Mouse (Mus musculus) urinary bladder, postnatal 10 days (tissue): ENCODE results near the gene Cflar.
"Not testable (repeated sequence)": the region's sequence is repeated elsewhere in the genome, so short reads cannot be mapped to it uniquely, and the experiment has no call there.

ENCODE experiments used
- DNase-seq: peaks from one replicate; pipeline ENCODE4 v3.0.0; 2022; ENCODE audit warnings: low spot score

Cflar gene

DNA sequence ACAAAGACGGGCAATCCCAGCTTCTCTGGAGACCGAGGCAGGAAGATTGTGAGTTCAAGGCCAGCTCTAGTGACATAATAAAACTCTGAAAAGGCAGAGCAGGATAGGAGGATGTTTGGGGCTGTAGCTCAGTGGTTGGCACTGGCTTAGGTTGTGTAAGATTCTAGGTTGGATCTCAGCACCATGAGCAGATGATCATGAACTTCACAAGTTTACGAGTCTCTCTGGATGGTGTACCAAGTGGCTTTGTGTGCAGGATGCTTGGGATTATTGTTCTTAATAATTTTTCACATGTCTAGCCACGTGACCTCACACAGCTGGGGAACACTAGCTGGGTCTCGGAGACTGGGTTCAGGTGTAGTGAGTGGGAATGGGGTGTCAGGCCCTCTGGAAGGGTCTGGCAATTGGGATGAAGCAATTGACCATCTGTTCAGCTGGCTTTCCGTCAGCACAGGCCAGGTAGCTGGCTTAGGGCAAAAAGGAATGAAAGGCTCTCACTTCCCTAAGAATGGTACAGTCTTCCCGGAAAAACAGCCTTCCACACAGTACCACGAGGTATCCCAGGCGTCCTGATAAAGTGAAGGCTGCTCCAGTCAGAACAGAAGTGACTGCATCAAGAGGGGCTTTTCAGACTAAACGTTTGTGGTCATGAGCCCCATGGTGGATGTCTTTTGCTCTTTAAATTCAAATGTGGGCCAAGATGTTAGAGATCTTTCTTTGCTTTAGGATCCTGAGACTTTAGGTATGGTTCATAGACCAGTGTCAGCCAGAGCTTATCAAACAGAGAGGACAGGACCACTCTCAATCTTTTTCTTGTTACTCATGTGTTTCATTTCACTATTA lies 16.7 kb downstream of the Cflar start:
- no peak for DNase-seq

DNA sequence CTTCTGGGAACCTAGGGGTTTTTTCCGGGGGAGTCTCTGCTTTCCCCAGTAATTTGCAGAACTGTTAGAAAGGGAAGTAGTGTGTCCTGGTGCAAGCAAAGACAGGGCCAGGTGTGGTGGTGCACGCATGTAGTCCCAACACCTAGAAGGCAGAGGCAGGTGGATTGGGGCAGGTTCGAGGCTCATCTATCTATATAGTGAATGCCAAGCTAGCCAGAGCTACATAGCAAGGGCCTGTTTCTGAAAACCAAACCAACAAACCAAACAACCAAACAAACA lies 17.2 kb downstream of the Cflar start:
- no peak for DNase-seq

DNA sequence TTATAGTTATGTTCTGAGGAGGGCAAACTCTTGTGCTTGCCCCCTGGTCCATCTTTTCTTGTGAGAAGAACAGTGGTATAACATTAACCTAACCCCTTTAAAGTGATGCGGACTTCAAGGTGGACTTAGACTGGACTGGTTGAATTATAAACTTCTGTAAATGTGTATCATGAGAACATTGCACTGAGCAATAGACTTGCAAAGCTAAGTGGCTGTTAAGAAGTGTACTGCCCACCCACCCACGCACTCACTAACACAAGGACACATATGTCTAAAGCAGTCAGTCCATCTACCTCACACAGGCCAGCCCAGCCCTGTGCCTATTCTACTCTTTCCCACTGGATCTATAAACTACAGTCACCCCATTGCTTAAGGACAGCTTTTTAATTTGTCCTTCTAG lies 22.3 kb downstream of the Cflar start:
- DNase-seq: no peak

DNA sequence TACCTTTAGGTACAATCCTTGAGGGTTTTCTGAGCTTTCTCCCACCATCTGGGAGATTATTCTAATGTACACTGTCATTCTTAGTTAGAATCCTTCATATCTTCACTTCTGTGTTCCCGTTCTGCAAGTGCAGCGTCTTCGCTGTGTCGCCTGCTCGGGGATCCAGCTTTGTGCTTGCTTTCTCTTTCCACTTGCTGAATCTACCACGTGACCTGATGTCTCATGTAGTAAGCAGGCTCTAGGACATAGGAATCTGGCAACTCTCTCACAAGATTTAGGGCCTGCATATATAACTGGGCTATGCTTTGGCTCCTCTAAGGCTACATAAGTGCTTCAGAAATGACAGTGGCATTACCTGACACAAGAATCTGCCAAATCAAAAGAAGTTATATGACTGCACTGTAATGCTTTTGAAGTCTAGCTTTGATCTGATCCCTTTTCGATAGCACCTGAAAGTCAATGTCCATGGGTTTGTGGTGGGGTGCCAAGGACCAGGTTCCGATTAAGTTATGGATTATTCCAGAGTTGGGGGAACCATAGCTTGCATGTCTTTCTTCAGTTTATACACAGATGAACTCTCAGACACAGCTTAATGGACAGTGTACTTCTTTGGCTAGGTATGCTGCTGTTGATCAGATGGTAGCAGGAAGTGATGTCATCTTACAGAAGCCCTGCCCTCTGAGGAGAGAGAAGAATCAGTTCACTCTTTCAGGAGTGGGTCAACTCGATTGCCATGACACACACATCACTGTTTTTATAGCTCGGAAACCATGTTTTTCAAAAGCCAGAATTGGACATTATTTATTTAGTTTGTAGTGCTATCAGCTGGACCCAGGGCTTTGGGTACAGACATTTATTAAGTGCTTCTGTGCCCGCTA lies 23.0 kb downstream of the Cflar start:
- no peak for DNase-seq

DNA sequence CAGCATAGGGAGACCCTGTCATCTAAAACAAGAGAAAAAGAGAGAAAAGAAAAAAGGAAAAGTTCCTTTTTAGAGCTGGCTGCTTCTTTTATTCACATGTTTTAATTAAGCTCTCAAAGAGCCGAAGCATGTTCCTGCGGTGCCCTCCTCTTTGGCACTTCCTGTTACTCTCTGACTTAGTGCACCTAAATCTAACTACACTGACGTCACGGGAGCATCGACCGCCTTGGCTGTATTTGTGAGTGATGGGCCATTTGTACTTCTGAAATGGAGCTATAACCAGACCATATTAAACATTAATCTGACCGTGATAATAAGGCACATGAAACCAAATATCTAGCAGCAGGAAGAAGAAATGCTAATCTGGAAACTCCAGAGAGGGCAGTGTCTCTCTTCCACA lies 24.7 kb downstream of the Cflar start:
- DNase-seq: no peak

DNA sequence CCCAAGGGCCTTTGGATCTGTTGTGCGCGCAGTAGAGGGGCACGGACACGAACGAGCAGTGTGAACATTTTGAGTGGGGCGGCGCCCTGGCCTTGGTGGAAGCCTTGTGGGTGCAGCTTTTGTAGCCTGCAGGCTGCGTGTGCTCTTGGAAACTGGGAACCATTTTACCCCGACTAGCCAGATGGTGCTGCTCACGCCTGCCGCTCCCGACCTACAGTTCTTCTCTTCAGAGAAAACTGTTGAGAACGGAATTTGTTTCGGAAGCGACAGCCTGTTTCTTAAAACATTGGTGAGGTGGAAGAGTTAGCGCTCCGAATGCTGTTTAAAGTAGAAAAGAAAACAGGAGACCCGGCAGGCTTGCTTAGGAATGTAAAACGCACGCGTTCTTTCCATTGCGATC lies 25.7 kb downstream of the Cflar start:
- DNase-seq: no peak

DNA sequence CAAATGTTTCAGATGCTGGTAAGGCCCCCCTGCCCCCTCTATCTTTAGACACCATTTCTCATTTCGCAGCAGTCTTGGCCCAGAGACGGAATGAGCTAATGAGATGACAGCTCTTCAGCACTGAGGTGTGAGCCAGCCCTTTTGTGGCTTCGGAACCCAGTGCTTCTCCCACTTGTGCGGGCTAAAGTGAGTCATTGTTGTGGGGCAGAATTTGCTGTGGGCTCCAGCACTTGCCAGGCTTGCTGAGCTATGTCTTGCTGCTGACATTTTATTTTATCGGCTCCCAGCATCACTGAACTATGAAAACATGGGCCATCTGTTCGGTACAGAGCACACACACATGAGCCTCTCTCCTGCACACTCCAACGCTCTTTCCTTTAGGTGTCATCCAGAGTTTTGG lies 28.2 kb downstream of the Cflar start:
- no peak for DNase-seq

DNA sequence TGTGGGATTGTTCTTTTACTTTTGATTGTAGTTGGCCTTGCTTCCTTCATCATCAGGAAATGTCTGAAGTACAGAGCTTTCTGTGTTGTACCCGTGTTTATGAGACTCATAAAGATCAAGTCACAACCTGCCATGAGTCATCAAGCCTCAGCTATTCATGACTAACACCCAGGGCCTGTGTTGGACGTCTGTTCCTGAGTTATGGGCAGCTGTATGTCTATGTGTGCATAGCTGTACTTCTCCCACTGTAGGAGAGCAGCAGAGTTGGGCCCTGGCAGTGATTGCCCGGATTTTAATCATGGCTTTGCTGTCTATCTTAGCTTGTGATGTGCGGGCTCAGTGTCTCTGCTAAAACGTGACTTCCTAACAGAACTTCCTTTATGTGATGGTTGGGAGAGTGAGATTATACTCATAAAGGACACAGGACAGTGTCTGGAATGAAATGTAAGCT lies 31.3 kb downstream of the Cflar start:
- no peak for DNase-seq

DNA sequence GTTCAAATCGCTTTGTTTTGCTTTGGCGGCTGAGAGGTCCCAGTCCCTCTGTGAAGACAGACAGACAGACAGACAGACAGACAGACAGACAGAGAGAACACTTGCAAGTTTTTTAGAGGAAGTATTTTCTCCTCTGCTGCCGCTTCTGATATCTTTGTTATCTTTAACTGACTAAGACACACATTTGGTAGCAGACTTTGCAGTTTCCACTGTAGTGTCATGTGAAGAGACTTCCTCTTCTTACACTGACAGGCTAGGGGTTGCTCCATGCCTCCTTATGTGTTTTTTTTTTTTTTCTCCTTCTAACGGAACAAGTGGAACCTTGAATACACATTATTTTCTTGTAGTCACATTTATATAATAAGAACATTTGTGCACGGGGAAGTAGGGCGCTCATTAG lies 31.9 kb downstream of the Cflar start:
- no peak for DNase-seq

DNA sequence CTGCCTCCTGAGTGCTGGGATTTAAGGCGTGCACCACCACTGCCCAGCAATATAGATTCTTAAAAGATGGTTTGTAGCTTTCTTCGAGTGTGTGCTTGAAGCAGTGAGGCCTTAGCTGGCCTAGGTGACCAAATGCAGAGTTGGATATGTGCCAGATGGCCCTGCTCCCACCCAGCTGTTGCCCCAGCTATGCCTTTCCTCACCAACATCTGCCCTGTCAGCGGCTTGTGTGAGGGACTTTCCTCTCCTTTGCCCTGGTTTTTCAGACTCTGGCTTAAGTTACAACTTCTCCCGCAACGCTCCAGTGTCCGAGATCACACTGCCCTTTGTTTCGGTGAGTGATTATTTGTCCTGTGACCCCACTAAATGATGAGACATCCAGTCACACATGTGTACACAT lies 33.3 kb downstream of the Cflar start:
- no peak for DNase-seq

DNA sequence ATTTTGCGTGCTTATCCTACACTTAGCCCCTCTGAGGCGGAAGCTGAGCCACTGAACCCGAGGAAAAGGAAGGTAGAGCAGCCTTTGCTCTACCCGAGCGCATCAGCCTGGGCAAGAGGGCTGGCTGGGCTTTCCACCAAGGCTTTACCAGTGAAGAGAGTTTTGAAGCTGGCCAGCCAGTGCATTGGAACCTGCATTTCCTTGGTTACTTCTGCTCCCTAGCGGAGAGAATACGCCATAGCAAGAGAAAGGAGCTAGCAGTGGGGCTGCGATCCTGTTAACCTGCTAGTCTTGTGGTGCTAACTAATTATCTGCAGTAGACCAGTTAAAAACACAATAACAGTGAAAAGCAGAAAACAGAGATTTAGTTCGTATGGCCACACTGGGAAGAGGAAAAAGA lies 35.6 kb downstream of the Cflar start:
- DNase-seq: no peak

DNA sequence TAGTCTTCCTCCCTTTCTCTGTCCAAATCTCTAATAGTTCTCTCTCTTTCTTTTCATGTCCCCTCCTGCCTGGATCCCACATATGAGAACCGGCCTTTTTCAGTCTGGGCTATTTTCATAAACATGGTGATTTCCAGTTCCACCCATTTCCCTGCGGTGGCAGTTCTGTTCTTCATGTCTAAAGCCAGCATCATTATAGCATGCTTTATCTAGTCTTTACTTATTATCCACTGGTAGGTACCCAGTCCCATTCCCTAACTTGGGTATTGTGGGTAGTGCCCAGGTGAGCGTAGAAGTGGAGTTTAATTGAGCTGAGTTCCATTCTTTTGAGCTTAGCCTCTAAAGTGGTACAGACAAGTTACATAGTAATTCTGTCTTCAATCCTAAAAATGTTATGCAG lies 48.1 kb downstream of the Cflar start:
- no peak for DNase-seq

DNA sequence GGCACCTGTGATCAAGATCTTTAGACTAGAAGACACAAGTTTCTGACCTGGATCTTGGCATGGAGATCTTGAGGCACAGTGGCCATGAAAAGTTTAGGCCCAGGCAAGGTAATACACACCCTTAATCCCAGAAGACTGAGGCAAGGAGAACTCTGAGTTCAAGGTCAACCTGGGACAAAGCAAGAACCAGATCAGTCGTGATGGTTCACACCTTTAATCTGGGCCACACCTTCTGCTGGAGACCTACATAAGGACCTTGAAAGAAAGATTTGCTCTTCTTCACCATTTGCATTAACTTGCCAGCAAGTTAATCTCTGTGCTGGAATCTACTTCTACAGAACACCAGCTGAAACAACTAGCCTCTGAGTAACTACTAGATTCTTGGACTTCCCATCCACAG lies 49.3 kb downstream of the Cflar start:
- no peak for DNase-seq

DNA sequence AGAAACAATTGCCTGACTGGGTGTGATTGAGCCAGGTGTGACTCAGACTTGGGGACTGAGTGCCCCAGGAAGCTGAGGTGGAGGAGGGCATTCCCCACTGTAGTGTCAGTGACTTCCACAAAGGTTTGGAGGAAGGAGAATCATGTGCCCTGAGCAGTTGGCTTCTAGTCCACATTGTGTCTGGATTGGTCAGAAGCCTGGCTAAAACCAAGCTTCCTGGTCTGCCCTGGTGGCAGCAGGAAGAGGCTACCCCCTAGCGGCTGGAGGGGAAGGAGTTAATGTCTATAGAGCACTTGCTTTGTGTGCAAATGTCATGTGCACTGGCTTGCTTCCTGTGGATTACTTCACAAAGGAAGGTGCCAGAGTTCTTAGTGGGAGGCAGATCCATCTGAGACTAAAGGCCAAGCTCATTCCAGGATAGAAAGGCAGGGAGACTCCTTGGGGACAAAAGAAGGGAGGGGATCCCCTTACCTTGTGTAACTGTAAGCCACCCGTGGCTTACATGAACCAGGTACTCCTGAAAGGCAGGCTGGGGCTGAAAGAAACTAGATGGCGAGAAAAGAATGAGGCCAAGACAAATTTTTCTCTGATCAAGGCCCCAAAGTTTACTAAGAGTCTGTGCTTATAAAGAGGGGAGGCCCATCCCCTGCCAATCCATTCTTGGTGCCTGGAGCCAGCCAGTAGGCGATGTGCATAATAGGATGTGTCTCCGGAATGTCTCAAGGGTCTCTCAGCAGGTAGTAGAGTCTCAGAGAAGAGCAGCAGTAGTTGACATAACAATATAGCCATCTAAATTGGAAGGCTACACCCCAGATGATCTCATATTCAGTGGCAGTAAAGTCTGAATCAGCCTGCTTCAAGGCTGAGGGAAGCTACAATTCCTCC lies 50.3 kb downstream of the Cflar start:
- DNase-seq: not testable (repeated sequence)

DNA sequence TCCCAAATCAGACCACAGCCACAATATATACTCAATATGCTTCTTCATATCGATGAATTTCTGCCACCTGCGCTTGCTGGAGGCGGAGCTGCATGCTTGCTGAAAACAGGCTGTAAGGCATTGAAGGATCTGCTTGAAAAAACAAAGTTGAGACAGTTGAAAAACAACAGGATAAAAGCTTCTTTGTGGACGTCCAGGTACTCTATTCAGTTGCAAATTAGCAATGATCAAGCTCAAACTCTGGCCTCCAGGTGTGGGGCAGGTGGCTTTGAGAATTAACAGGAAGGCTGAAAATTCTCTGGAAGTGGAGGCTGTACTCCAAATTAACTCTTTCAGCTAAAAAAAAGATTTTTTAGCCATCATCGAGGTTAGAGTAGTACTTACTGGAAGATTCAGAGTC lies 51.3 kb downstream of the Cflar start:
- no peak for DNase-seq

DNA sequence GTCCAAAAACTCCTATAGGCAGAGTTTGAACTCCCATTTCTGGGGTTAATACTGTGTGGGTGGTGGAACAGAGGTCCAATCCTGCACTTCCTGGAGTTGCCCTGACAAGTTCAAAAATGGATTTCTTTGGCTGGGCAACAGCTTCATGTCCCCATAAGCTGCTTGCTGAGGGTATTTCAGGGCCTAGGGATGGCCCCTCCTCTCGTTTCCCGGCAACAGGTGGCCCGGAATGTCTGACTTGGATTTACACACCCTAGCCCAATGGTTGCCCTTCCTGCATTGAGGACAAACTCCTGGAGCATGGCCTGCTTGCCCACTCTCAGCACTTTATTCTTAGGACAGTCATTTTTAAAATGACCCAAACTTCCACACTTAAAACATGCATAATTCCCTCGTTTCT lies 55.1 kb downstream of the Cflar start:
- DNase-seq: not testable (repeated sequence)

DNA sequence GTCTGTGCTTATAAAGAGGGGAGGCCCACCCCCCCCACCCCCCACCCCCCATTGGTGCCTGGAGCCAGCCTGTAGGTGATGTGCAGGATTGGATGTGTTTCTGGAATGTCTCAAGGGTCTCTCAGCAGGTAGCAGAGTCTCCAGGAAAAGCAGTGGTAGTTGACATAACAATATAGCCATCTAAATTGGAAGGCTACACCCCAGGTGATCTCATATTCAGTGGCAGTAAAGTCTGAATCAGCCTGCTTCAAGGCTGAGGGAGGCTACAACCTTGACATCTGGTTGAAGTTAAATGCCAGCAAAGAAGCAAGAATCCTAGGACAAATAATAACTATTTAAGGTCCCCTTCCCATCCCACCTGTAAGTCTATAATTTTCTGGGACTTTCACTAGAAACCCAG lies 57.8 kb downstream of the Cflar start:
- no peak for DNase-seq

DNA sequence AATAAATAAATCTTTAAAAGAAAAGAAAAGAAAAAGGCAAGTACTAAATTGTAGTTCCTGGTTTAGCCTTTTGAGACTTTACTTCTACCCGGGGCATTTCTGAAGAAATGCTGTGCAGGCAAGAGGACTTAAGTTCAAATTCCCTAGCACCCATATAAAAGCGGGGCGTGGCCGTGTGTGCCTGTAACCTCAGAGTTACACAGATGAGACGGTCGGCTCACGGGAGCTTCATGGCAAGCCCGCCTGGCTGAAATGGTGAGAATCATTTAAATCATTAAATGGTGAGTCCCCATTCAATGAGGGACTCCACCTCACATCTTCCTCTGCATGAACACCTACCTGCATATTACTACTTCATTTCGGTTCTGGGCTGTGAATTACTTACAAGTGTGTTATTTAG lies 58.4 kb downstream of the Cflar start:
- no peak for DNase-seq

DNA sequence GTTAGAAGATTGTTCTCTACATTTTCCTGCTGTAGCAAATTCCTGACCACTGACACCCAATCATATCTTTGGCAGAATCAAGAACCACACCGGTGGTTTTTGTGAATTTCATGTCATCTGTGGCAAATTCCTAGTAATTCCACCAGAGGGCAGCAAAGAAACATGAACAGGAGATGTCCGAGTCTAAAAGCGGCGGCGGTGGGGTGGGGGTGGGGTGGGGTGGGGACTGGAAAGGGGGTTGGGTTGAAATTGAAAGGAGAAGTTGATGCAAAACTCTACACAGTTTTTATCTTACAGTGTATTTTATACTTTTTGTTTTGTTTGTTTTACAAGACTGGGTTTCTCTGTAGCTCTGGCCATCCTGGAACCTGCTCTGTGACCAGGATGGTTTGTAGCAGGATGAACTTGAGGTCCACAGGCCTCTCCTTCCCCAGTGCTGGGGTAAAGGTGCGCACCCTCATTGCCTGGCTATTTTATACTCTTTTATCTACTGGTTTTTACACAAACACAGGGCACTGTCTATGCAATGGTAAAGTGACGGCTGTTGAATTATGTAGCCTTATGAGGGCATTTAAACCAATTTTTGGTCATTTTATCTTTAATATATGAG lies 58.9 kb downstream of the Cflar start:
- DNase-seq: no peak

DNA sequence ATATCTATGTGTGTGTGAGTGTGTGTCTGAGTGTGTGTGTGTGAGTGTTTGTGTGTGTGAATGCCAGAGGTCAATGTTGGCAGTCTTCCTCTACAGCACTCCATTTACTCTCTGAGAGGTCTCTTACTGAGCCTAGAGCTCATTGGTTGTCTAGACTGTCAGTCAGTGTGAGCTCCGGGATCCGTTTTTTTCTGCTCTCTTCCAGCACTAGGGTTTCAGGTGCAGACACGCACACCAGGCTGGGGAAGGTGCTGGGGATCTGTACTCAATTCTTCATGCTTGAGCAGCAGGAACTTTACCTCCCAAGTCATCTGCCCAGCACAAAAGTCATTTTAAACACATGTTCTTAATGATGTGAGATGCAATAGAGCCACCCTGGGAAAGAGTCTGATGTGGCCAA lies 60.8 kb downstream of the Cflar start:
- DNase-seq: no peak

DNA sequence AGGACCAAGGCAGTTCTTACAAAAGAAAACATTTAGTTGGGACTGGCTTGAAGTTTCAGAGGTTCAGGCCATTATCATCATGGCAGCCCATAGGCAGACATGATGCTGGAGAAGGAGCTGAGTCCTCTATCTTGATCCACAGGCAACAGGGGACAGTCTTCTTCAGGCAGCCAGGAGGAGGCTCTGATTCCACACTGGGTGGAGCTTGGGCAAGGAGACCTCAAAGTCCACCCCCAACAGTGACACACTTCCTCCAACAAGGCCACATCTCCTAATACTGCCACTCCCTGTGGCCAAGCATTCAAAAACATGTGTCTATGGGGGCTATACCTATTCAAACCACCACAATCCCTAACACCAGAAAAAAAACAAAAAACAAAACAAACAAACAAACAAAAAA lies 62.0 kb downstream of the Cflar start:
- no peak for DNase-seq

DNA sequence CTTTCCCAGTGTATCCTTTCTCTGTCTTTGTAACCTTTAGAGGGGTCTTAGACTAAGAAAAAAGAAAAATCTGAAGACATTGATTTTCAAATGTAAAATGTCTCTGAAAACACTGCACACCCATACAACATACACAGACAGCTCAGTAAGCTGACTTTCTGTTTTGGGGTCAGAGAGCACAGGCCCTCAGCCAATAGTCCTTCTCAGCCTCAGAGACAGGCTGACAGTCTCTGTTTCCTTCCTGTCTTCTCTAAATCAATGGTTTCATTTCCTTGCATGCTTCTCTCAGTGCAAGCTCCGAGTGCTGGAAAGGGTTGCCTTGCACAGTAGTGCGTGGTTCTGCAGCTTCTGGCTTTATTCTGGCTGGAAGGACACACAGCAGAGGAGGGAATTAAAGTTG lies 62.6 kb downstream of the Cflar start:
- DNase-seq: no peak
